Mouse (Mus musculus): ENCODE data around the gene Zmym5.
"Not testable (repeated sequence)": the region's sequence is repeated elsewhere in the genome, so short reads cannot be mapped to it uniquely, and the experiment has no call there.

The Zmym5 gene

DNA sequence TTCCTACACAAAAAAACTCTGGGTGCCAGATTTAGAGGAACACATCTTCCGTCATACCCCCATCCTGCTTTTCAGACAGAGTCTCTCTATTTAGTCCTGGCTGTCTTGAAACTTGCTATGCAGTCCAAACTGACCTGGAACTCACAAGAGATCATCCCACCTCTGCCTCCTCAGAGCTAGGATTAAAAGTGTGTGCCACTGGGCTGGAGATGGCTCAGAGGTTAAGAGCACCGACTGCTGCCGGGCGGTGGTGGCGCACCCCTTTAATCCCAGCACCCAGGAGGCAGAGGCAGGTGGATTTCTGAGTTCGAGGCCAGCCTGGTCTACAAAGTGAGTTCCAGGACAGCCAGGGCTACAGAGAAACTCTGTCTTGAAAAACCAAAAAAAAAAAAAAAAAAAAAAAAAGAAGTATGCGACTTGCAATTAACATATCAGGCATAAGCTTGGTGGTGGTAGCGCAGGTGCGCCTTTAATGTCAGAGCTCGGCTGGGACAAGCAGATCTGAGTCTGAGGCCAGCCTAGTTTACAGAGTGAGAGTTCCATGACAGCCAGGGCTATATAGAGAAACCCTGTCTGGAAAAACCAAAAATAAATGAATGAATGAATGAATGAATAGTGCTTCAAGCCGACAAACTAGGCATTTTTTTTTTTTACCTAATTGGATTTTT lies 34.8 kb downstream of the Zmym5 start:
- peak; percentile 2 for DNase-seq (ENCODE audit: inconsistent ontology term)

- DNase-seq (ENCODE audit: inconsistent ontology term), result no peak
Observed at GRCm38 (mm10) chr14:56775416-56775815, 36.1 kb downstream of the Zmym5 start.

- DNase-seq (ENCODE audit: inconsistent ontology term), result not testable (repeated sequence)
Observed at GRCm38 (mm10) chr14:56766438-56766837, 45.1 kb downstream of the Zmym5 start.

DNA sequence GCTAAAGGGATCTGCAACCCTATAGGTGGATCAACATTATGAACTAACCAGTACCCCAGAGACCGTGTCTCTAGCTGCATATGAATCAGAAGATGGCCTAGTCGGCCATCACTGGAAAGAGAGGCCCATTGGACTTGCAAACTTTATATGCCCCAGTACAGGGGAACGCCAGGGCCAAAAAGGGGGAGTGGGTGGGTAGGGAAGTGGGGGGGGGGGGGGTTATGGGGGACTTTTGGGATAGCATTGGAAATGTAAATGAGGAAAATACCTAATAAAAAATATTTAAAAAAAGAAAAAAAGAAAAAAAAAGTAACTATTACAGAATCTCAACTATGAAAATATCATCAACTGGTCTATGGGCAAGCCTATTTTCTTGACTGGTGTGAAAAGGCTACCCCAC lies 46.4 kb downstream of the Zmym5 start:
- DNase-seq (ENCODE audit: inconsistent ontology term), result not testable (repeated sequence)

GRCm38 (mm10) chr14:56751282-56751681 lies 60.2 kb downstream of the Zmym5 start:
- DNase-seq (ENCODE audit: inconsistent ontology term), result no peak

All from Muller cell, postnatal 12 days (primary cell).